Mouse (Mus musculus): Measurements from ENCODE around the gene Rbm12. TPM values are rescaled to one million over a fixed set of nuclear protein-coding genes. Genes with fewer than 3 reads are reported as not detected.

Gene Rbm12
- polyA plus RNA-seq, 1 experiment from 2014 or later: 10.0 TPM

Other genes starting within 250 kb of the Rbm12 start
- gene Uqcc1, start 181.7 kb downstream of the Rbm12 start, polyA plus RNA-seq (2015; fragmentation: Nextera tagmentation; extraction: Ambion mirVana): 49.5 and 52.3 TPM in 2 replicates
- not detected in 2 replicates for gene Gm15557, start 171.2 kb downstream of the Rbm12 start, polyA plus RNA-seq (2015; fragmentation: Nextera tagmentation; extraction: Ambion mirVana)
- gene Gdf5, start 166.6 kb downstream of the Rbm12 start, polyA plus RNA-seq (2015; fragmentation: Nextera tagmentation; extraction: Ambion mirVana): 0.12 TPM in 1 of 2 replicates, not detected in the other
- 10.7 and 13.6 TPM in 2 replicates for gene Cep250, start 155.5 kb downstream of the Rbm12 start, polyA plus RNA-seq (2015; fragmentation: Nextera tagmentation; extraction: Ambion mirVana)
- 1.3 and 1.9 TPM in 2 replicates for gene 6430550D23Rik, start 104.0 kb downstream of the Rbm12 start, polyA plus RNA-seq (2015; fragmentation: Nextera tagmentation; extraction: Ambion mirVana)
- 90.8 and 96.9 TPM in 2 replicates for gene Ergic3, start 103.9 kb downstream of the Rbm12 start, polyA plus RNA-seq (2015; fragmentation: Nextera tagmentation; extraction: Ambion mirVana)
- gene Fer1l4, start 59.0 kb downstream of the Rbm12 start, polyA plus RNA-seq (2015; fragmentation: Nextera tagmentation; extraction: Ambion mirVana): 0.06 TPM in 1 of 2 replicates, not detected in the other
- 1.6 and 2.4 TPM in 2 replicates for gene Spag4, start 46.8 kb downstream of the Rbm12 start, polyA plus RNA-seq (2015; fragmentation: Nextera tagmentation; extraction: Ambion mirVana)
- gene Cpne1, start within 50 bp of the Rbm12 start, polyA plus RNA-seq (2015; fragmentation: Nextera tagmentation; extraction: Ambion mirVana): 26.9 and 31.8 TPM in 2 replicates
- gene Gm28036, start 15.1 kb upstream of the Rbm12 start, polyA plus RNA-seq (2015; fragmentation: Nextera tagmentation; extraction: Ambion mirVana): 7.4 and 8.8 TPM in 2 replicates
- gene Romo1, start 32.1 kb upstream of the Rbm12 start, polyA plus RNA-seq (2015; fragmentation: Nextera tagmentation; extraction: Ambion mirVana): 254 and 270 TPM in 2 replicates
- gene Nfs1, start 32.2 kb upstream of the Rbm12 start, polyA plus RNA-seq (2015; fragmentation: Nextera tagmentation; extraction: Ambion mirVana): 65.0 and 70.9 TPM in 2 replicates
- gene Rbm39, start 68.3 kb upstream of the Rbm12 start, polyA plus RNA-seq (2015; fragmentation: Nextera tagmentation; extraction: Ambion mirVana): 276 and 316 TPM in 2 replicates
- 16.5 and 19.8 TPM in 2 replicates for gene Phf20, start 84.5 kb upstream of the Rbm12 start, polyA plus RNA-seq (2015; fragmentation: Nextera tagmentation; extraction: Ambion mirVana)
- 1.1 and 1.7 TPM in 2 replicates for gene Cnbd2, start 200.3 kb upstream of the Rbm12 start, polyA plus RNA-seq (2015; fragmentation: Nextera tagmentation; extraction: Ambion mirVana)
- gene Scand1, start 200.7 kb upstream of the Rbm12 start, polyA plus RNA-seq (2015; fragmentation: Nextera tagmentation; extraction: Ambion mirVana): 34.4 and 34.6 TPM in 2 replicates

Data from liver, embryonic 13.5 days (tissue).